Mouse (Mus musculus) common myeloid progenitor, adult 5-6 weeks (primary cell): ENCODE measurements around the gene Adgrv1. TPM values are rescaled to one million over a fixed set of nuclear protein-coding genes. Genes with fewer than 3 reads are reported as not detected.
"Not testable (repeated sequence)": the region's sequence is repeated elsewhere in the genome, so short reads cannot be mapped to it uniquely, and the experiment has no call there.

Experiments used
- ATAC-seq: replicated peaks from 2 replicates; pipeline ENCODE4 v1.8.0; 2016; ENCODE audit warnings: low read depth, mild to moderate bottlenecking, moderate TSS enrichment, inconsistent platforms; ENCODE audit not compliant: poor library complexity, severe bottlenecking
- total RNA-seq: library from RNA; stranded (forward); fragments of 200-1000, 187-1606 nt; gene quantifications from 2 replicates; pipeline ENCODE4 v1.2.3, GENCODE M21; 2017

Adgrv1 gene
- total RNA-seq, 1 experiment from 2014 or later, result not detected

DNA sequence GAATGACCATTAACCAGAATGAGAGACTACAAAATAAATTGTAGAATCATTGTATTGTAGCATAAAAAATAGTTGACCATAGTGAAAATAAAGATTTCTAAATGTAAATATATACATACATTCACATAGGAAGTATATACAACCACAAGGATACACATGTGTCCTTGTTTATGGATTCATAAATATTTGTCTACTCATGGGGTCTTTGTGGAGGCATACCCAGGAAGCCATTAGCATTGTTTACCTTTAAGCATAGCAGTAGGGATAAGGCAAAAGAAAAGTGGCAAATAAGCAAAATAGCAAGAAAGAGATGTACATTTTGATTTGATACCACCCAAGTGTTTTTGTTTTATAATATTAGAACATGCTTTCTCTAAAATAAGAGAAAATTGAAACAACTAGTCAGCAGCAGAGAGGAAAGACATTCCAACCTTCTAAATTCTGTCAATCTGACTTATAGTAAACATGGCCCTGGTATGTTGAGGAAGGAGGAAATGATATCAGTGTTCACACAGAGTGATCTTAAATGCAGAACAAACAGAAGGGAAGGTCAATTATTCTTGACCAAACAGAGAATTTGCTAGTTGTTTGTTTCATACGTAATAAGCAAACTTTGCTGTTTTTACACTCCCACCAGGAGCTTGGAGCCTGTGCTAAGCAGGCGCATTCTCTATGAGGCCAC lies 354.1 kb downstream of the Adgrv1 start:
- no peak for ATAC-seq

- no peak for ATAC-seq
Measured at GRCm38 (mm10) chr13:81273837-81274236, 359.1 kb downstream of the Adgrv1 start.

DNA sequence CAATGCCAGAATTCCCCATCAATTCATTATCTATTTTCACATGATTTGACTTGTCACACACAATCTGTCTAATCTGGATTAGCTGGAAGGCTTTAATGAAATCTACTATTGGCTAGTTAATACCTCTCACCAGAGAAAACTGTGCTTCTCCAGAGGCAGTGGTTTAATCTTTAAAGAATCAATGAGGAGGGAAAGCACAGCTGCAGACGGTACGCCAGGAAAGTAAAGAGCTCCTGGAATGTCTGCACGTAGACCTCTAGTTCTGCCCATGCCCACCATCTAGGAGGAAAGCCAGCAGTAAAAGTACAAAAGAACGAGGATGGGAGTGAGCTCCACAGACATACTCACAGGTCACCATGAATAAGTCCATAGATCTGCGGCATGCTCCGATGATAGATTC lies 362.6 kb downstream of the Adgrv1 start:
- no peak for ATAC-seq

DNA sequence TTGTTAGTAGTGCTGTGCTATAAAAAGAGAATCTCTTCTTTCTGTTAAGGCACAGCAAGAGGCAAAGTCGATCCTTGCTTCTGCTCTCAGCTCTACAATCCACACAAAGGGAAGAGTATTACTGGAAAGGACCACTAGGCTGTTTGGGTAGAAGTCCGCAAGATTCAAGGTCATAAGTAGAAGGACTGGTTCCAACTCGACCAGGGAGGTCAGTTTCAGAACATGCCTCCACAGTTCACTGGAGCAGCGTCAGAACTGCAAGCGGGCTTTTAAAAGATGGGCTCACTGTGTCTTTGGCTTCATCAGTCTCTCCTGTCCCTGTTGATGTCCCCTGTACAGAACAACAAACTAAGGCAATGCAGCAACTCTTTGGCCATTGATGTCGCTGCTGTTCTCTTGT lies 363.9 kb downstream of the Adgrv1 start:
- ATAC-seq, result no peak

DNA sequence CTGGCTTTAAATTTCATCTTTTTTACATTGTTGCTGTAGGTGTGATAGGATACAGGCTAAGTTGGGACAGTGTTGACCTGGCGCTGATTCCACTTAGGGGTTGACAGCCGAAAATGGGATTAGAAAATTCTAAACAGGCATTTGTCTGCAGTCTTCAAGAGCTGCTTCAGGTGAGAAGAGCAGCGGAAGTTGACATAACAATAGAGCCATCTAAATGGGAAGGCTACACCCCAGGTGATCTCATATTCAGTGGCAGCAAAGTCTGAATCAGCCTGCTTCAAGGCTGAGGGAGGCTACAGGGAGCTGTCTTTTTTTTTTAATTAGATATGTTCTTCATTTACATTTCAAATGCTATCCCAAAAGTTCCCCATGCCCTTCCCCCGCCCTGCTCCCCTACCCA lies 365.5 kb downstream of the Adgrv1 start:
- ATAC-seq, result not testable (repeated sequence)

GRCm38 (mm10) chr13:81264465-81264864 lies 368.5 kb downstream of the Adgrv1 start:
- no peak for ATAC-seq

GRCm38 (mm10) chr13:81241181-81241580 lies 391.8 kb downstream of the Adgrv1 start:
- ATAC-seq, result no peak

- no peak for ATAC-seq
Measured at GRCm38 (mm10) chr13:81239836-81240235, 393.1 kb downstream of the Adgrv1 start.

GRCm38 (mm10) chr13:81239427-81239826 lies 393.5 kb downstream of the Adgrv1 start:
- ATAC-seq, result peak; percentile 91

- ATAC-seq, result 0 out of 2 replicates have a peak, but pooled peaks have one; percentile 19
Measured at GRCm38 (mm10) chr13:81238855-81239254, 394.1 kb downstream of the Adgrv1 start.

DNA sequence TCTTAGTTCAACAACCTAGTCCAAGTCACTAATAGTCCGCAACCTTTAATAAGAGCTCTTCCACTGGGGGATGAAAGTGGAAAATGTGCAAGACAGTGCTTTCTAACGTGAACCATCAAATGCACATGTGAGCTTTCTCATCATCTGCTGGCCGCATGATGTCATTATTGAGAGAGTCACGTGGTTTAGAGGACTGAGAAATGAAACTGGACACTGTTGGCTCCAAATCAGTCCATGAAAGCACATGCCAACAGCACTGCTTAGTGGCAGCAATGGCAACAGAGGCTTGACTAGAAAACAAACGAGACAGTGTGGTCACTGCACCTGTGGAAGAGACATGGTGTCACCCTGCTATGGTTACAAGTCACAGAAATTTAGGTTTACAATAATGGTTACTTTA lies 395.0 kb downstream of the Adgrv1 start:
- ATAC-seq, result no peak

GRCm38 (mm10) chr13:81236758-81237395 lies 396.1 kb downstream of the Adgrv1 start:
- 0 out of 2 replicates have a peak, but pooled peaks have one; percentile 9 for ATAC-seq

- no peak for ATAC-seq
Measured at GRCm38 (mm10) chr13:81234031-81234430, 398.9 kb downstream of the Adgrv1 start.

DNA sequence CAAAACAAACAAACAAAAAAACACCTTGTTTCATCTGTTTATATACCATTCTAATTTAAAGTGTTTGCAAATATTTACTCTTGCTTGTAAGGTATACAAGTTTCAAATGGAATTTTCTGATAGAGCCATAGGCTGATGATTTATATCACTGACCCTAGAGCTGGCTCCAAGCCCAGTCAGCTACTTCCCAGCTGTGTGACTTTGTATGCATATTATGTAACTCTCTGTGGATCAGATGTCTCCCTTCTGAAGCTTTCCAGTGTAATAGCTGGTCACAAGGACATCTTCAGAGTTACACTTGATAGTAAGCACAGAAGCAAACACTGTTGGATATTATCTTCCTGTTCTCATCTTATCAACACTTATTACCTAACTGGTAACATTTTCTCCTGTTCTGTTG lies 400.1 kb downstream of the Adgrv1 start:
- peak; percentile 40 for ATAC-seq

GRCm38 (mm10) chr13:81230161-81230560 lies 402.8 kb downstream of the Adgrv1 start:
- ATAC-seq, result peak; percentile 93

GRCm38 (mm10) chr13:81223768-81224167 lies 409.2 kb downstream of the Adgrv1 start:
- ATAC-seq, result no peak

DNA sequence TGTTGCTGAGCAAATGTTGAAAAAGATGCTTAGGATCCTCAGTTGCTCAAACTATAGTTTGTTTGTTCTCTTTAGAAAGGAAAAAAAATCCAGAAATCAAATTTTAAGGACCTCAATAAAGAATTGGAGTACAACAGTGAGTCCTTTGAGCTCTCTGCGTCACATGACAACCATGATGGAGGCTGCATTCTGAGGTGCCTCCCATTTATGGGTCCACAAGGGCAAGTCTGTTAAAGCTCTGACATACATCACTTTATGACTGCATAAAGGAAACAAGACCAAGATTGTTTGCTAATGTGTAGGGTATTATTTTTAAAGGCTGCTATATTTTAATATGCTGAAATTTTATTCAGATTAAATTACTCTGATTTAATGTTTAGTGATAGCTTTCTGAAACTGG lies 410.6 kb downstream of the Adgrv1 start:
- ATAC-seq, result no peak

DNA sequence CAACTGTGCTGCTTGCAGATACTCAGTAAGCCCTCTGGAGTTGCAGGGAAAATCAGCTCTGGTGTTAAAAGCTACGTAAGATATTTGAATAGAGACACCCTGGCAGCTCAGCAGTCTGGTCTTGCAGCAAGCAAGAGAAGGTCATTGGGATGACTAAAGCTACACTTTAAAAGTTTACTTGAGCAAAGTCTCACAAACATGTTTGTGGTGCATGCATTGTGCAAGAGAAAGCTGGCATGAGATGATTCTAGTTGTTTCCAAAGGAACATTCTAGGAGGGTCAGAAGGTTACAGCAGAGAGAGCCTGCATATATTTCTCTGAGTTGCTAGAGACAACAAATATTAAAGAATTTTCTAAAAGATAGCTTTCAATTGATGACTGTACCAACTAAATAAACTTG lies 421.5 kb downstream of the Adgrv1 start:
- no peak for ATAC-seq

- no peak for ATAC-seq
Measured at GRCm38 (mm10) chr13:81210516-81210915, 422.4 kb downstream of the Adgrv1 start.

DNA sequence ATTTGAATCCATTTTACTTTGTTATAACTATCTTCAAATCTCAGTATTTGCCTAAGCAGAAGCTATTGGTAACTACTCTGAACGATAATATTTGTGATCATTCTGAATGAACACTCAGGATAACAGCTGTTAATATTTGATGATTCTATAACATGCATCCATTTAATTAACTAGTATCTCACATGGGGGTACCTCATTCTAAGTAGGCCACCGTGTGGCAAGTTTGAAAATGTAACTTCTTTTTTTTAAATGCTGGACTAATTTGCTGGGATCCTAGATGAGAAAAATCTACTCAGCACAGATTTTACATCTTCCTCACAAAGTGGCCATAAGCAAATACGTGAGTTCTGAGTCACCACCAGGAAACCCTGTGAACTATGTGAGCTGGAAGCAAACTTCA lies 423.1 kb downstream of the Adgrv1 start:
- ATAC-seq, result no peak

DNA sequence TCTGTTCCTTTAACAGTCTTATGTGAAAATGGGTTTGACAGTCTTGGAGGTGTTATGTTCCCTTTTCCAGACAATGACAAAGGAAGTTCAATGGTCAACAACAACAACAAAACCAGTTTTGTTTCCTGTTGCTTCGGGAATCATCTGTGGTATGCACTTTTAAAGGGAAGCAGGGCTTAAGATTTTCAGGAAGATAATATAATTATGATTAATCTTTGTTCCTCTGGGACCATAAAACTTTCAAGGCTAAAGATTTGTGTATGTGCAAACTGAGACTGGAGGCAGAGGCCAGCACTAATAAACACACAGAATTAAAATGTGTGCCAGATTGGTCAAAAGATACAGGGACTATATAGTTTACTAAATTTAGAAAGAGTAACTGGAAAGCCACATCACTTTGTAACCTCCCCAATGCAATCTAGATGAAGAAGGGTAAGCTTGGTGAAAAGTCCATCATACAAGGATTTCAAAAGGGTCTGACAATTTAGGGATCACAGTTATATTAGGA lies 424.8 kb downstream of the Adgrv1 start:
- no peak for ATAC-seq
